Mouse (Mus musculus) neutrophil, adult 83 days (primary cell): ENCODE measurements around the gene 4932438A13Rik. TPM values are rescaled to one million over a fixed set of nuclear protein-coding genes. Genes with fewer than 3 reads are reported as not detected.

Source experiments
- total RNA-seq, 2 experiments: library from RNA; stranded (reverse); gene quantifications; one replicate each; pipeline ENCODE4 v1.2.4; 2023

Gene 4932438A13Rik
- 100 to 1,000 TPM in 1 of 2 experiments, 10 to 100 TPM in 1; 86.5 to 112 TPM for total RNA-seq

DNA sequence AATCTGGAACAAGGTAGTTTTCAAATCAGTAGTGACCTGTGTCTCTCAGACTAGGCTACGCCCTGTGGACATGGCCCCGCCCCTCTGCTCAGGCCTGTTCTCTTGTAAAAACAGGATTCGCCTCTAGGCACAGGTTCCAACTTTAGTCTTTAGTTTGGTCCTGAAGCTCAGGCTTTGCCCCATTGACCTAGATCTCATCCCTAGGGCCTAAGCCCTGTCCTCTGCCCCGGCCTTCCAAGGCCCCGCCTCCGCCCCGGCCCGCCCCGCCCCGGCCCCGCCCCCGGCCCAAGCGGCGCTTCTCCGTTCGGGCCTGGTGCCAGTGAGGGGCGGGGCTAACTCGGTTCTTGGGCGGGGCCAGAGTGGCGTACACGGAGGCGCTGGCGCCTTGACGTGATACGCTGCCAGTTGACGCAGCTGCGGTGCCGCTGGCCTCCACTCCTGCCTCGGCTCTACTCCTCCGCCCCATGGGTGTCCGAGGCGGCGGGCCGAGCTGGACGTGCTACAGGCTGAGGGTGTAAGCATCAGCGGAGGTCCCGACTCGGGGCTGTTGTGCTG lies at the start of gene 4932438A13Rik:
Gene 4932438A13Rik (plus strand): TSS at position 384 of the 555 bp plus-strand sequence.

DNA sequence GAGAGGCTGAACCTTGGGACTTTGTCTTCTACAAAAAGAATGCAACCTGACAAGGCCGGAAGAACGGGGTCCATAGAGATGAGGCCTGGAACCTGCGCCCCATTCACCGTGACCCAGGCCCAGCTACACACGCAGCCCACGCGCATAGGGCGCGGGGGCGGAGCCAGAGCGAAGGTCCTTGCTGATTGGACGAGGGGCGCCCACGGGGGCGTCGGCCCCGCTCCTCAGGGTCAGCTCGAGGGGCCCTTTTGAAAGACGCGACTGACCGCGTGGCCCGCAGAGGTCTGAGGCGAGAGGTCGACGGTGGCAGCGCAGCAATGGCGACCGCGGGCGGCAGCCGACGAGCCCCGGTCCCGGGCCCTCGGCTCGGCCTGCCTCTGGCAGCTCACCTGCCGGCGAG lies 200.5 kb downstream of the 4932438A13Rik start, which contains the start of gene Adad1:
Gene Adad1 (plus strand): TSS at position 122 of the 400 bp plus-strand sequence.

Other genes with a start within 250 kb of the 4932438A13Rik start
- gene Bbs7, start 249.6 kb upstream of the 4932438A13Rik start, total RNA-seq, result under 1 TPM; 0.46 to 0.57 TPM
- not detected for gene Trpc3, start 172.9 kb upstream of the 4932438A13Rik start, total RNA-seq
- not detected for gene Adad1, start 200.4 kb downstream of the 4932438A13Rik start, total RNA-seq